Mouse (Mus musculus) heart, postnatal 0 days (tissue): Measurements from ENCODE around the gene Ltc4s. TPM values are rescaled to one million over a fixed set of nuclear protein-coding genes. Genes with fewer than 3 reads are reported as not detected.

Experiments used
- ATAC-seq: fragments of 200-750 bp; cut with Nextera tagmentation; 2 replicates; pipeline ENCODE4 v1.8.0; 2017; ENCODE audit warnings: low read depth, moderate number of reproducible peaks, moderate library complexity; ENCODE audit not compliant: insufficient read depth
- DNase-seq: peaks from one replicate; pipeline ENCODE4 v3.0.0-alpha.2; 2016; ENCODE audit warnings: low spot score
- H3K27ac ChIP-seq: fragments of 300-500 bp; sonication (generic); 2 replicates; pipeline ENCODE4 v1.5.1; 2014; ENCODE audit warnings: low read depth, mild to moderate bottlenecking
- H3K27me3 ChIP-seq: fragments of 300-500 bp; sonication (generic); 2 replicates; pipeline ENCODE4 v1.6.1; 2014; ENCODE audit warnings: low read length, mixed read lengths; ENCODE audit not compliant: control insufficient read depth, insufficient read depth
- H3K36me3 ChIP-seq: fragments of 300-500 bp; sonication (generic); replicated peaks from 2 replicates; pipeline ENCODE4 v1.6.1; 2014; ENCODE audit warnings: low read length, mixed read lengths; ENCODE audit not compliant: control insufficient read depth, insufficient read depth
- H3K4me1 ChIP-seq: fragments of 300-500 bp; sonication (generic); 2 replicates; pipeline ENCODE4 v1.6.1; 2014; ENCODE audit warnings: antibody characterized with exemption; ENCODE audit not compliant: control insufficient read depth, insufficient read depth
- H3K4me2 ChIP-seq: fragments of 300-500 bp; sonication (generic); 2 replicates; pipeline ENCODE4 v1.6.1; 2014; ENCODE audit warnings: low read depth, mild to moderate bottlenecking, low read length, moderate library complexity
- H3K4me3 ChIP-seq: fragments of 300-500 bp; sonication (generic); 2 replicates; pipeline ENCODE4 v1.5.1; 2014; ENCODE audit warnings: low read depth, low read length
- H3K9ac ChIP-seq: fragments of 300-500 bp; sonication (generic); replicated peaks from 2 replicates; pipeline ENCODE4 v1.6.1; 2014; ENCODE audit warnings: low read depth, low read length, mixed read lengths
- H3K9me3 ChIP-seq: fragments of 300-500 bp; sonication (generic); replicated peaks from 2 replicates; pipeline ENCODE4 v1.6.1; 2016; ENCODE audit warnings: low read length; ENCODE audit not compliant: control insufficient read depth
- CTCF ChIP-seq: IDR thresholded peaks from 2 replicates; pipeline ENCODE4 v1.5.1; 2016; ENCODE audit warnings: antibody characterized with exemption, control low read depth, low read depth
- EP300 ChIP-seq: IDR thresholded peaks from 2 replicates; pipeline ENCODE4 v1.6.1; 2016; ENCODE audit warnings: antibody characterized with exemption, low read depth
- WGBS: fragments of 180-500 bp; shearing (Covaris S2); extraction: QIAGEN DNeasy Blood & Tissue Kit; methylation state at CpG from one replicate; pipeline ENCODE4 v1.1.7; 2014; 5-methylcytosine and 5-hydroxymethylcytosine counted together
- polyA plus RNA-seq: library from polyadenylated mRNA; unstranded; fragments of >200 nt; fragmentation: Nextera tagmentation; extraction: Ambion mirVana; gene quantifications from 2 replicates; pipeline ENCODE4 v1.2.1, GENCODE M21; 2015
- total RNA-seq: library from RNA; depleted of rRNA; stranded (reverse); fragments of >200 nt; gene quantifications from 2 replicates; pipeline ENCODE4 v1.2.3, GENCODE M21; 2014; ENCODE audit warnings: low replicate concordance

The Ltc4s gene
- total and polyA plus RNA-seq, 2 experiments from 2014 or later: 2.2 TPM; not detected in 1

DNA sequence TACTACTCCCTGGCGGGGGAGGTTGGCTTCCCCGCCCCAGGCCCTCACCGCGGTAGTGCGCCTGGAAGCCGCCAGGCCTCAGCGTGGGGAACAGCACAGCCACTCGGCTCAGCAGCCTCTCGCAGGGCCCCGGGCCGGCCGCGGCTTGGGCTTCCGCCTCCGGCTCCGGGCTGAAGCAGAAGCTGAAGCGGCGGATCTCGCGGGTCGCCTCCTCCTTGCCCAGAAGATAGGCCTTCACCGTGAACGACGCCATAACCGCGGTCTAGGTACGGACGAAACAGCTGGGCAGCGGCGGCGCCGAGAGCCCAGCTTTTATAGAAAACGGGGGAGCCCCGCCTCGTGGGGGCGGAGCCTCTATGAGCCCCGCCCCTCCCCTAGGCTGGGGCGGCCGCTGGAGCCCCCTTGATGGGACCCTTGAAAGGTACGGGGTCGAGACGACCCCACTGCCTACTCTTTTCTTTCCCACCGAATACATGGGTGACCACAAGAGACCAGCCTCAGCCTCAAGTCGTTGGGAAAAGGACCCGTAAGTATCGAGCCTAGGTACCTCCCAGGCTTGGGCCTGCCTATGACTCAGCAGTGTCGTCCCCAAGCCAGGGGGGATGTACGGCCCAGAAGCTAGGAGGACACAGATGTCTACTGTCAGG is 27.8 kb downstream of the Ltc4s start, which contains the start of the genes Sqstm1 and Mgat4b:
Gene Sqstm1, minus strand, starts transcription at position 323 of the 647 bp plus-strand sequence.
Gene Mgat4b, plus strand, starts transcription at position 386 of the 647 bp plus-strand sequence.
- peak; percentile 64; the same call in 1 of the 2 replicates for TF ChIP-seq EP300
- TF ChIP-seq CTCF: no peak
- Histone ChIP-seq H3K4me3 (peak within 1 kb of the TSS; percentile 100), H3K36me3 (peaks cover 26% of the 10 kb centered on the region), H3K27me3 (no peaks in the 10 kb centered on the region), H3K27ac (peak within 1 kb of the TSS; percentile 100), H3K9ac (peak within 1 kb of the TSS; percentile 99), H3K9me3 (no peaks in the 10 kb centered on the region), H3K4me2 (peak within 1 kb of the TSS; percentile 69), H3K4me1 (peaks cover 49% of the 10 kb centered on the region)
- under 1% methylated on average over 48 of the region's 48 CpGs for WGBS
- DNase-seq (peak; percentile 71), ATAC-seq (peak; percentile 62)

DNA sequence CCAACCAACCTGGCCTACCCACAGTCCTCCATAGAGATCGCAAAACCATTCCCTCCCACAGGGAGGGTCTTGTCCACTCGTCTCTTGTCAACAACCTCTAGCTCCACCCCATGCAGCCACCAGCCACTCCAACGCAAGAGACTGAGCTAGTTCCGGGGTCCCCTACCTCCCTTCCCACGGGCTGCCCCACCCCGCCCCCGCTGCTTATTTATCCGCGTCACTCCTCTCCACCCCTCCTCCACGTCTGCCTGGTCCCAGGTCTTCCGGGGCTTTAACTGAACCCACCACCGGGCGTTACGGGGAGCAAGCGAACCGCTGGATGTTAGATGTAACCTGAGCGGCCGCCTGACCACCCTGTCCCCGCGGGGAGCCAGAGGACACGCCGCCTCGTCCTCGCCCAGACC is 28.3 kb downstream of the Ltc4s start:
- Histone ChIP-seq H3K4me1 (peaks cover 50% of the 10 kb centered on the region), H3K9me3 (no peaks in the 10 kb centered on the region), H3K36me3 (peaks cover 31% of the 10 kb centered on the region), H3K4me2 (peak overlapping the region; percentile 69), H3K4me3 (peak overlapping the region; percentile 100), H3K27me3 (no peaks in the 10 kb centered on the region), H3K27ac (peak overlapping the region; percentile 100), H3K9ac (peak overlapping the region; percentile 99)
- TF ChIP-seq CTCF (no peak), EP300 (no peak)
- under 1% methylated on average over 24 of the region's 24 CpGs for WGBS
- peak; percentile 96 for DNase-seq
- ATAC-seq: peak; percentile 92

DNA sequence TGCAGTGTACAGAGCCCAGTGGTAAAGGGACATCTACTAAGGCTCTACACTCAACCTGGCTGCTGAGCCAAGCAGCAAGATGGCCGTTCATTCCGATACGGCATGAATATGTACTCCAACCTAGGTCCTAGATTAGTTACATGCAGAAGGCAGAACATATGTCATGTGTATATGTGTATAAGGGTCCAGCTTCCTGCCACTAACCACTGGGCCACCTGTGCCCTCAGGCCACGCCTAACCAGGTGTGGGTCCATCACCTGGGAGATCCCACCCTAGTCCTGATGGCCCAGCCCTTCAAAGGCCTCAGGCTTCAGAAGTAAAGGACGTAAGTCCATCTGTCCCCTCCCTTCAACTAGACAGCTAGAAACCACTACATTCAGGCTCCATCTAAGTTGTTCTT is 30.4 kb downstream of the Ltc4s start:
- DNase-seq (no peak), ATAC-seq (no peak)
- no peak overlapping the region for H3K9ac ChIP-seq
- H3K36me3 ChIP-seq: peaks cover 52% of the 10 kb centered on the region
- peaks cover 40% of the 10 kb centered on the region for H3K4me1 ChIP-seq
- H3K4me3 ChIP-seq: no peak overlapping the region
- H3K27me3 ChIP-seq: no peaks in the 10 kb centered on the region
- TF ChIP-seq EP300 (no peak), CTCF (no peak)
- H3K4me2 ChIP-seq: no peak overlapping the region
- no peaks in the 10 kb centered on the region for H3K9me3 ChIP-seq
- no peak overlapping the region for H3K27ac ChIP-seq
- WGBS: 86% methylated on average over 5 of the region's 5 CpGs

DNA sequence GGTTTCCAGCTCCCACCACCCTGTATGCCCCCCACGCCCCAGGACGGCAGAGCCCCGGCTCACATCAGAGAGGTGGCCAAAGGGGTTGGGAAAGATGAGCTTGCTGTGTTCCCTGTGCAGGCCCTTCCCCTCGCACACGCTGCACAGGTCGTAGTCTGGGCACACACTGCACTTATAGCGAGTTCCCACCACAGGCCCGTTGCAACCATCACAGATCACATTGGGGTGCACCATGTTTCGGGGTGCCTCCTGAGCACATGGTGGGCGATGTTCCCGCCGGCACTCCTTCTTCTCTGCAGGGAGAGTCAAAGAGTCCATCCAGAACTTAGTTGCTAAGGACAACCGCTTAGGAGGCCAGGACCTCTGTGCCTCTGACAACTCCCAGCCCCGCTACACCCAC is 31.1 kb downstream of the Ltc4s start:
- no peak overlapping the region for H3K27ac ChIP-seq
- H3K27me3 ChIP-seq: no peaks in the 10 kb centered on the region
- WGBS: 94% methylated on average over 14 of the region's 14 CpGs
- no peaks in the 10 kb centered on the region for H3K9me3 ChIP-seq
- H3K4me3 ChIP-seq: no peak overlapping the region
- H3K36me3 ChIP-seq: peaks cover 59% of the 10 kb centered on the region
- no peak overlapping the region for H3K4me2 ChIP-seq
- DNase-seq: no peak
- H3K9ac ChIP-seq: no peak overlapping the region
- peaks cover 34% of the 10 kb centered on the region for H3K4me1 ChIP-seq
- TF ChIP-seq EP300: no peak
- TF ChIP-seq CTCF: no peak
- no peak for ATAC-seq

DNA sequence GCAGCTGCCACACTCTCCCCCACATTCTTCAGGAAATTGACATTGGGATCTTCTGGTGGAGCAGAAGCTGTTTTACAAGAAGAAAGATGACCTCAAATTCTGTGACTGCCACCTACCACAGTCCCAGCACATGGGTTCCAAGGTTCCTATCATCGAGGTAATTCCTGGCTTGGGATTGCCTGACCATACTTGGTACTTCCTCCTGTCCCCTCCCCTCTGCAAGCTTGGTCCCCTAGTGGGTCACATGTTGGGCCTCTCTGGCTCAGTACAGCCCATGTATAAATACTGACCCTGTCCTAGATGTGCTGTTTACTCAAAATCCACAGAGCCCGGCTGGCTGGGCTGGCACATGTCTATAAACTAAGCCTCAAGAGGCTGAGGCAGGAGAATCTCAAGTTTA is 32.4 kb downstream of the Ltc4s start:
- Histone ChIP-seq H3K27me3 (no peaks in the 10 kb centered on the region), H3K4me1 (peaks cover 21% of the 10 kb centered on the region), H3K4me3 (no peak overlapping the region), H3K9me3 (no peaks in the 10 kb centered on the region), H3K9ac (no peak overlapping the region), H3K27ac (no peak overlapping the region), H3K36me3 (peaks cover 72% of the 10 kb centered on the region), H3K4me2 (no peak overlapping the region)
- 79% methylated on average over 2 of the region's 2 CpGs for WGBS
- DNase-seq: no peak
- no peak for ATAC-seq
- TF ChIP-seq EP300 (no peak), CTCF (no peak)

DNA sequence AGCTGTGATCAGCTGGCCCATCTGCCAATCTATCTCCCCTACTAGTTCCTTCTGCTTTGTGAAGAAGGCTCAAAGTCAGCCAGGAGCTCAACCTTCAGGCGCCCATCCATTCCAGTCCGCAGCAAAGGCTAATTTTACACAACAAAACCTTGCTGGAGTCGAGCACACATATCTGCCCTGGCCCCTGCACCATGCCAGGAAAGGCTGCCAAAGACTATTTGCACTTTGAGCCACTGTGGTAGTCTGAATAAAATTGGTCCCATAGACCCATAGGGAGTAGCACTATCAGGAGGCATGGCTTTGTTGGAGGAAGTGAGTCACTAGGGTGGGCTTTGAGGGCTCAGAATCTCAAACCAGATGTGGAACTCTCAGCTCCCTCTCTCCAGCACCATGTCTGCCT is 33.0 kb downstream of the Ltc4s start:
- Histone ChIP-seq H3K4me2 (no peak overlapping the region), H3K27me3 (no peaks in the 10 kb centered on the region), H3K4me1 (peaks cover 19% of the 10 kb centered on the region), H3K36me3 (peaks cover 78% of the 10 kb centered on the region), H3K9ac (no peak overlapping the region), H3K9me3 (no peaks in the 10 kb centered on the region), H3K27ac (no peak overlapping the region), H3K4me3 (no peak overlapping the region)
- 56% methylated on average over 3 of the region's 3 CpGs for WGBS
- no peak for TF ChIP-seq CTCF
- no peak for TF ChIP-seq EP300
- ATAC-seq (no peak), DNase-seq (no peak)
